Mouse (Mus musculus) urinary bladder, postnatal 4 days (tissue): ENCODE results near the gene Mta1.
A peak's percentile ranks its signal among the peaks of the same experiment; 100 is the strongest.

ENCODE experiments used
- DNase-seq, 2 experiments: peaks; one replicate each; pipeline ENCODE4 v3.0.0; 2021 to 2022; ENCODE audit warnings: low spot score in 2 of 2

Mta1 gene

DNA sequence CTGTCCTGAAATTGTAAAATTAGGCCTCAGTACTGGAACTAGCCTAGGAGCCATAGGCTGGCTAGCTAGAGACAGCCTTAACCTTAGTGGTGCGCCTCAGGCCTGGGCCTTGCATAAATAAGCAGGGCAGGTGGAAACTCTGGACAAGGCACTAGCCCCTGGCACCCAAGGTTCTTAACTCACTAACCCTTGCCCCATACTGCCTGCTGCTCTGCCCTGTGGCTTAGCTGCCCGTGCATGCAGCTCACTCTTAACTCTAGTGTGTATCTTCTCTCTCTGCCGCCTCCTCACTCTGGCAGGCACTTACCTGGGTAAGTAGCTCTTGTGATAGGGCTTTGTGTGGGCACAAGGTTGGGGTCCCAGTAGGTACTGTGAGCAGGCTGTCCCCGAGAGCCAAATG is 36.4 kb downstream of the Mta1 start:
- DNase-seq, result no peak

GRCm38 (mm10) chr12:113135401-113135800 is 37.3 kb downstream of the Mta1 start:
- DNase-seq, result no peak

GRCm38 (mm10) chr12:113136492-113137020 is 38.5 kb downstream of the Mta1 start:
- DNase-seq, result no peak

DNA sequence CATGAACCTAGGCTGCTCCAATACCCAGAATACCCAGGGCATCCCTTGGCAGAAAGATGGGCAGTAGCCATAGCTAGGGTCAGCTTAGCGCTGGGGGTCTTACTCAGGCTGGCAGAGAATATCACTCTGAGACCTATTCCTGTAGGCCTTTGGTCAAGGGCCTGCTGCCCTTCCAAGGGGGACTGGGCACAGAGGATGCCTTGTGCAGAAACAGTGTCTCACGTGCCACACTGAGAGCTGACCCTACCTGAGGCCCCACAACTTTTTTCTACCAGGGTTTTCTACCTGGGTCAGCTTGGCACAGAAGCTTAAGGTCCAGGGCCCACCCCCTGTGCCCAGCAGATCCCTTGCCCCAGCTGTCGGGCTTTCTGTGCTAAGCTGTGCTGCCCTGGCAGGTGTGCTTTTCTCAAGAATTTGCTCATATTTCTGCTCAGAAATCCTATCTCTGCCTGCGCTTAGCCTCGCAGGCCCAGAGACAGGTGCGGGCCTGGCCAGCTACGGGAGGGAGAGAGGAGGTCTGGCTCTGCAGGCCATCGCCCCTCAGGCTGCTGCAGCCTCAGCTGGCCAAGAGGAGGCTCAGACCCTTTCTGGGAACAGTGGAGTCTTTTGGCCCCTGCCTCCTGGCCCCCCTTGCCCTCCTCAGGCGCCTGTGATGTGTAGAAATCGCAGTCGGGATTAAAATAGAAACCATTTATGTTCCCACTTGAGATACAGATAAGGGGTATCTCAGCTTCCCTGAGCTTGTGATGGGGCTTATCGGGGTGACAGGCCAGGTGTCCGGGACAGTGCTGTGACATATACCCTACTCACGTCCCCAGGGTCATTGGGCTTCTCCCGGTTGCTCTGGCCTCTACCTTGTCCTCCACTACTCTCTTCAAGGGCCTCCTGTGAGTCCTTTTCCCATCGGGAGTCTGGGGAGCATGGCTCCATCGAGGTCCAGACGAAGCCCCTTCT is 39.5 kb downstream of the Mta1 start:
- DNase-seq, result no peak

DNA sequence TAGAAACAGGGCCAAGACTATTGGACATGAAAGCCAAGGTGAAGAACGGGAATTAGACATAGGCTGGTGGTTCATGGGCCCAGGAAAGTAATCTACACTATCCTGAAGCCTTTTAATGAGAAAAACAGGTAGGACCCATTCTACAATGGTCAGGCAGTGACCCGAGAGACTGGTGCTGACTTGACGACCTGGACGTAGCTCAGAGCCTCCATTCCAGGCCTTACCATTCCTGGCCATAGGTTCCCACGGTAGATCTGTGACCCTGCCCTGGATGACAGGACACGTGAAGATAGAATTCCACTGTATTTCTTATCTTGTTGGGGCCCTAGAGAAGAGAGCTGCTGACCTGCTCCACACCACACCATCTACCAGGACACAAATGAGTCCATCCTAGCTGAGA is 40.2 kb downstream of the Mta1 start:
- no peak for DNase-seq

- no peak for DNase-seq
Measured at GRCm38 (mm10) chr12:113138901-113139864, 41.1 kb downstream of the Mta1 start.

DNA sequence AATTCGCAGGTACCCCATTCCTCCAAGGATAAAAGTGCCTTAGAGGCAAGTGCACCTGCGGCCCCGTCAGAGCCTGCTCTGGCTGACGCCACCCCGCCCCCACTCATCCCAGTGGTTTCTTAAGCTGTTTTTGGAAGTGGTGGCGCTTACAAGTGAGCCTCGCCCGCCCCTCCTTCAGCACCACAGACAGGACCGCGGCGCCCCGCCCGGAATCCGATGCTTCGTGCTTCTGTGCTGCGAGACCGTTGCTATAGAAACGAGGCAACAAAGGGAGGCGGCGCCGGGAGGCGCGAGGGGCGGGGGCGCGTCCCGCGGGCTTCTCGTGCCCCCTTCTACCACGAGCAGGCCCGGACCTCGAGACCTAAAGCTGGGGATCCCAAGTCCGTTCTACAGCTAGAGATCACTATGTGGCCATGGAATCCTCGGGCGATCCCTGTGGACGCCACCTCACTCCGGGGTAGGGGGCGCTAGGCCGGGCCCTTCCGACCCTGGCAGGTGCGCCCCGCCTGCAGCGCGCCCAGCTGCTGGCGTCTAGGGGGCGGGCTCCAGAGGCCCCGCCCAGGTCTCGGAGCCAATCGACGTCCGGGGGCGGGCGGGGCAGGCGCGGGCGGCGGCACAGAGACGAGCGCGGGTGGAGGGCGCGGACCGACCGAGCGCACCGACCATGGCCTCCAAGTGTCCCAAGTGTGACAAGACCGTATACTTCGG is 42.0 kb downstream of the Mta1 start, which contains the start of gene Crip2:
TSS of gene Crip2 (plus strand) at position 329 of the 708 bp plus-strand sequence.
- DNase-seq, result peak; percentile 85 to 88

DNA sequence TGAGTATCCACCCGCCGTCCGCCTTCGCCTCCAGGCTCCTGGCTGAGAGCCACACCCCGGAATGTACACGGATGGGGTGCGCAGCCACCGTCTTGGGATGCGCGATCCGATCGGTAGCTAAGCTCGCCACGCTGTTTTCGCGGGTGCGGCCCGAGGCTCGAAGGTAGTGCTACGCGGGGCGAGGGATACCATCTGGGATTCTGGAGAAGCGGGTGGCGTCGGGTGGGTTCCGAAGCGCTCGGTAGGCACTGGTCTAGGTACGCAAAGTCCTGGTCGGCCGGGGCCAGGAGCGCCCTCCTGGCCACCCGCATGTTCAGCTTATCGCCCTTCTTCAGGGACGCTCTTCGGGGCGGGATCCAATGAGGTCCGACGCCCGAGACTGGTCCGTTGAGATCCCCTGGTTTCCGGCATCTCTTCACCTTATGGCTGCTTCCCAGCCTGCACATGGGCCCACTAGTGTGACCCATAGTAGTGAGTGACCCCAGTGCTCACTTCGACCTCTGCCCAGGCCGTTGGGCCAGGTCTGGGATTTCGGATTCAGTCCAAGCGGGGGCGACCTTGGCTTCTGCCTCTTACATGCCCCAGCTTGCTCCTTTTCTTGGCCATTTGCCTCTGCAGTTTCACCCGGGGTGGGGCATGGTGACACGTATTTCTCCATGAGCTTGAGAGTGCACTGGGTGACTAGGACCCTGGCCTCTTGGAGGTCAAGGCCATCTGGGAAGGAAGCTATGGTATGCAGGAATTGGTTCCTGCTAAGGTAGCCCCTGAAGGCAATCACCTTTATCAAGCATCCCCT is 42.7 kb downstream of the Mta1 start:
- no peak for DNase-seq

GRCm38 (mm10) chr12:113141531-113141973 is 43.5 kb downstream of the Mta1 start:
- no peak for DNase-seq

DNA sequence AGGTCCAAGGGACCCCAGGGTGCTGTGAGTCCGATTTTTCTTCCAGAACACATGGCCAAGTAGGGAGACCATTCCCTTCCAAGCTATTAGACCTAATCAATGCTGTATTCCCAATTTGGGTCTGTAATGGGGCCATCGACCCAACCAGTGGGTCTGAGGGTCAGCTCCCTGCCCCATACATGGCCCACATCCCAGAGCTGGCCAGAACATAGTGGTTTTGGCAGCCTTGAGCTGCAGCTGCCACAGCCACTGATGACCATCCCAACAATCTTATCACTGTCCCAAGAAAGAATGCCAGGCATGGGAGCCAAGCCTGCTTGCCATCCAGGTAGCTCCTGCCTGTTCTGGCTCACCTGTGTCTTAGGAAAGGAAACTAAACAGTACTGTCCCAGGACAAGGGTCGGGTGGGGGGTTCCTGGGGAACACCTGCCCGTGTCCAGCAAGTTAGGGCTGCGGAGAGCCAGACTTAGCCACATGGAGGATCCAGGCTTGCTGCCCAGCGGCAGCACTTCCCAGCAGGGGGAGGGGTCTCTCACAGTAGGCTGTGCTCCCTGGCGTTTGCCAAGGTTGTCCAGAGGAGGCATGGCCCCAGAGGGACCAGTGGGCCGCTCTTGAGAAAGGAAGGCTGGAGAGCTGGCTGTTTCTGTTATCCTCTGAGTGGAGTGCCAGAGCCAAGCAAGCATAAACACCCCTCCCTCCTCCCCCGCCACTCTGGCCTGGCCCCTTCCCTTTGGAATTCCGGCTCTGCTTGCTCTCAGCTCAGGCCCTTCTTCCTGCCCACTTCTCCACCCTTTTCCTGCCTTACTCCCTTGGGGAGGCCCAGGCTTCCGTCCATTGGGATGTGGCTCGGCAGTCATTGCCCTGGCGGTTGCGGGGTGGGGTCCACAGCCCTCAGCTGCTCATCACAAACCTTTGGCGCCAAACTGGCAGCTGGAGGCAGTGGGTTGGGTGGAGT is 44.2 kb downstream of the Mta1 start:
- peak; percentile 67 to 75 for DNase-seq

GRCm38 (mm10) chr12:113143164-113143563 is 45.1 kb downstream of the Mta1 start:
- no peak for DNase-seq

GRCm38 (mm10) chr12:113144001-113144756 is 46.1 kb downstream of the Mta1 start:
- no peak for DNase-seq

DNA sequence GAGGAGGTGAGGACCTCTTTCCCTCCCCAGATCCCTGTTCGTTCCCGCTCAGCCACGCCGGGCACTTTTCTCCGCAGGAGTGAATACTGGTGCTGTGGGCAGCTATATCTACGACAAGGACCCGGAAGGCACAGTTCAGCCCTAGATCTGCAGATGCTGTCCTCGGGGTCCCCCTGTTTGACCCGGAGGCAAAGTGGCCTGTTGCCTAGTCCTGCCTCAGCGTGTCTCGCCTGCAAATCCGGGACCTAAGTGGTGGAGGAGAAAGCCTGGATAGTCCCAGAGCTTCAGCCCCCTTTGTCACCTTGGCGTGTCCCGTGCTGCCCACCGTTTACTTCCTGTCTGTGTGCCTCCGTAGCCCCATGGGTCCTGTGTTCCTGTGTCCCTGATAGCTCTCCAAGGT is 46.8 kb downstream of the Mta1 start:
- DNase-seq, result no peak

- no peak for DNase-seq
Measured at GRCm38 (mm10) chr12:113145591-113145990, 47.5 kb downstream of the Mta1 start.

DNA sequence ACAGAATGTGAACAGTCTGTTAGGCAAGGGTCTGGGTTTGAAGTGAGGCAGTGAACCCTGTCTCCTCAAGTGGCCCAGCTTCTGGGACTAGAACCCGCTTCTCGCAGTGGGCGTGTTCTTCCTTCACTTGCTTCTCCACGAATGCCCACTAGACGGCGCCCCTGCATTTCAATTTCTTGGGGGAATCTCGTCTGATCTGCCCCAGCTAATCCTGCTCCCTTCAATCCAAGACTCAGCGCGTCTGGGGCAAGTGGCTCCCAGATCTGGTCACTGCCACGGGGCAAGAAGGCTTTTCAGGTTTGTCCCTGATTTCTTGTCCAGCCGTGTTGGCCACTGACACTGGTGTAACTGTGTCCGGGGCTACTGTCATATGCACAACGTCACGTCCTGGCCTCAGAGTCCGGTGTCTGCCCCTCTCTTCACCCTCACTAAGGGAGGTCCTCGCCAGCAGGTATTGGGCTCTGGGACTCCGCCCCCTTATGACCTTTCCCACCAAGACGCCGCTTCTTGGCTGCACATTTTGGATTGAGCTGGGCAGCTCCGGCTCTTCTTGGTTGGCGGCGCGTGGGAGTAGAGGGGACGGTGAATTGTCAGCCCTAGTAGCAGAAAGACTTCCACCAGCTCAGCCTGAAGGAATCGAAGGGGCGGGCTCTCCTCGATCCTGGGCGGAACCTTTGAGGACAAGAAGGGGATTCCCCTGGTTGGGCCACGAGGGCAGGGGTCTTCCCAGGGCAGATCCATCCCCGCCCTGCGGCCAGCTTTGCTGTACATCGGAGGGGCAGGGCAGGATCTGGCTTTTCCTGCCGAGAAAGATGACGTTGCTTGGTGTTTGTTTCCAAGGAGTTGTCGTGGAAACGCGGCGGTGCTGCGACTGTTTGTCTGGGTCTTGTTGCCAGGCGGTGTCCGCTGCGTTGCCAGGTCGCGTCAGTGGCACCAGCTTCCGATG is 48.3 kb downstream of the Mta1 start, which contains the start of gene Crip1:
TSS of gene Crip1 (plus strand) at position 205 of the 946 bp plus-strand sequence.
- DNase-seq, result peak; percentile 71 to 85

GRCm38 (mm10) chr12:113147481-113147880 is 49.4 kb downstream of the Mta1 start:
- no peak for DNase-seq

DNA sequence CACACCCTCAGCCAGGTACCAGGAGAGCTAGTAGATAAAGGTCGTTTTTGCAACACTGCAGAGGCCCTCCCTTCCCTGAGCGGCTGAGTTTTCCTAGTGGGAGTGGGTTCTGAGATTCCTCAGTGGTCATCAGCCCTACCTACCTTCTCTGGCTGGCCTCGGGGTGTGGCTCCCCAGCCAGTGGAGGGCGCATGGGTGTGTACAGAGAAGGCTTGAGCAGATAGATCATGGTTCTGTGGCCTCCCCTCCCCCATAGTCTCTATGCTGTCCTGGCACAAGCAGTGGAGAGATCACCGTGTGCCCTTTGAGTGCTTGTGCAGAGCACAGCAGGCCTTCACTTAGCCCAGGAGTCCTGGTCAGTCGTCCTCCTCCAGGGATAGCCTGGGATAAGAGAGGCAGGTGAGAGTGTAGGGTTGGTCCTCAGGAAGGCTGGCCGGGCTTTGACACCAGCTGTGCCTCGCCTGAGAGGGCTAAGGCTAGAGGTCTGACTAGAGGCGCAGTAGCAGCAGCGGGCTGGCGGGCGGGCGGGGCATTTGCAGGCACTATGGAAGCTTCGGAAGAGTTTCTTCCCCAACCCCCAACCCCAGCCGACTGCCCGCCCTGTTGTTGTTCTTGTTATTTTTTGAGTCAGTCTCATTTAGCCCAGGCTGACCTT is 50.4 kb downstream of the Mta1 start:
- peak in 1 of 2 experiments; percentile 49 for DNase-seq
